Mouse (Mus musculus) spleen, adult 2 months (tissue): ENCODE data around the gene B4galnt4. TPM values are rescaled to one million over a fixed set of nuclear protein-coding genes. Genes with fewer than 3 reads are reported as not detected.
A peak's percentile ranks its signal among the peaks of the same experiment; 100 is the strongest.

Experiments used
- DNase-seq, 2 experiments: peaks; one replicate each; pipeline versions ENCODE4 v3.0.0 to v3.0.0-alpha.2; 2012 to 2021; ENCODE audit warnings: low spot score in 2 of 2, low read depth in 1 of 2
- H3K27ac ChIP-seq: fragments of 200-500 bp; 2 replicates; pipeline ENCODE4 v1.5.1; 2012; ENCODE audit warnings: low read length, inconsistent platforms; ENCODE audit not compliant: insufficient read depth
- H3K27me3 ChIP-seq: fragments of 200-500 bp; 2 replicates; pipeline ENCODE4 v1.6.1; 2012; ENCODE audit warnings: mild to moderate bottlenecking, moderate library complexity, low read length, inconsistent platforms; ENCODE audit not compliant: control insufficient read depth, insufficient read depth
- H3K36me3 ChIP-seq: fragments of 200-500 bp; 2 replicates; pipeline ENCODE4 v1.6.1; 2012; ENCODE audit warnings: mild to moderate bottlenecking, low read length, inconsistent platforms; ENCODE audit not compliant: control insufficient read depth, insufficient read depth
- H3K4me1 ChIP-seq: fragments of 200-500 bp; 2 replicates; pipeline ENCODE4 v1.6.1; 2011; ENCODE audit warnings: inconsistent platforms; ENCODE audit not compliant: control insufficient read depth, insufficient read depth, insufficient read length
- H3K4me3 ChIP-seq: fragments of 200-500 bp; 2 replicates; pipeline ENCODE4 v1.5.1; 2011; ENCODE audit warnings: mild to moderate bottlenecking, inconsistent platforms; ENCODE audit not compliant: insufficient read depth, insufficient read length; ENCODE audit errors: extremely low read depth
- CTCF ChIP-seq: fragments of 200-500 bp; IDR thresholded peaks from 2 replicates; pipeline ENCODE4 v1.5.1; 2011; ENCODE audit warnings: mild to moderate bottlenecking, inconsistent platforms; ENCODE audit not compliant: insufficient read depth, insufficient read length, insufficient replicate concordance; ENCODE audit errors: extremely low read depth
- POLR2A ChIP-seq: fragments of 200-500 bp; IDR thresholded peaks from 2 replicates; pipeline ENCODE4 v1.6.1; 2011; ENCODE audit warnings: low read depth, low read length, inconsistent platforms
- whole genome bisulfite sequencing: fragments of 180-500 bp; shearing (Covaris S2); methylation state at CpG from one replicate; pipeline ENCODE4 v1.1.7; 2018; 5-methylcytosine and 5-hydroxymethylcytosine counted together
- polyA plus RNA-seq: library from polyadenylated mRNA; depleted of rRNA; stranded (reverse); fragments of >200 nt; gene quantifications from 2 replicates; pipeline ENCODE4 v1.2.3, GENCODE M21; 2012

Gene B4galnt4
- polyA plus RNA-seq, 1 experiment = 0.79 TPM

GRCm38 (mm10) chr7:141090228-141090627, 29.3 kb downstream of the B4galnt4 start:
- no peak overlapping the region for H3K4me3 ChIP-seq
- peaks cover 16% of the 10 kb centered on the region for H3K36me3 ChIP-seq
- peaks cover 22% of the 10 kb centered on the region for H3K4me1 ChIP-seq
- H3K27ac ChIP-seq = no peak overlapping the region
- WGBS = 83% methylated on average over 8 of the region's 8 CpGs
- DNase-seq = no peak
- TF ChIP-seq CTCF (no peak), POLR2A (no peak)
- H3K27me3 ChIP-seq = no peaks in the 10 kb centered on the region

GRCm38 (mm10) chr7:141092051-141092735, 31.3 kb downstream of the B4galnt4 start:
- 36% methylated on average over 37 of the region's 37 CpGs for WGBS
- peaks cover 38% of the 10 kb centered on the region for H3K4me1 ChIP-seq
- H3K36me3 ChIP-seq = peaks cover 16% of the 10 kb centered on the region
- TF ChIP-seq POLR2A (no peak), CTCF (peak; percentile 72; the same call in 1 of the 2 replicates)
- peak; percentile 53 to 87 for DNase-seq
- no peak overlapping the region for H3K27ac ChIP-seq
- no peaks in the 10 kb centered on the region for H3K27me3 ChIP-seq
- H3K4me3 ChIP-seq = no peak overlapping the region

- TF ChIP-seq CTCF = no peak
- TF ChIP-seq POLR2A = no peak
- peaks cover 16% of the 10 kb centered on the region for H3K36me3 ChIP-seq
- WGBS = 90% methylated on average over 6 of the region's 6 CpGs
- no peaks in the 10 kb centered on the region for H3K27me3 ChIP-seq
- no peak for DNase-seq
- H3K27ac ChIP-seq = no peak overlapping the region
- H3K4me3 ChIP-seq = no peak overlapping the region
- H3K4me1 ChIP-seq = peaks cover 30% of the 10 kb centered on the region
Observed at GRCm38 (mm10) chr7:141093950-141094349, 33.0 kb downstream of the B4galnt4 start.

- Histone ChIP-seq H3K4me3 (no peak overlapping the region), H3K4me1 (peaks cover 29% of the 10 kb centered on the region), H3K36me3 (peaks cover 16% of the 10 kb centered on the region), H3K27ac (no peak overlapping the region), H3K27me3 (no peaks in the 10 kb centered on the region)
- WGBS = 57% methylated on average over 15 of the region's 15 CpGs
- DNase-seq = no peak
- TF ChIP-seq POLR2A (no peak), CTCF (no peak)
Observed at GRCm38 (mm10) chr7:141094487-141095205, 33.7 kb downstream of the B4galnt4 start.

- TF ChIP-seq CTCF (no peak), POLR2A (no peak)
- no peaks in the 10 kb centered on the region for H3K27me3 ChIP-seq
- peaks cover 36% of the 10 kb centered on the region for H3K4me1 ChIP-seq
- peak overlapping the region; percentile 93 for H3K27ac ChIP-seq
- peaks cover 10% of the 10 kb centered on the region for H3K36me3 ChIP-seq
- no peak for DNase-seq
- WGBS = 9% methylated on average over 6 of the region's 6 CpGs
- peak overlapping the region; percentile 68 for H3K4me3 ChIP-seq
Observed at GRCm38 (mm10) chr7:141096021-141096420, 35.1 kb downstream of the B4galnt4 start.

GRCm38 (mm10) chr7:141096649-141097056, 35.7 kb downstream of the B4galnt4 start:
- peak; percentile 78 to 90 for DNase-seq
- H3K27me3 ChIP-seq = no peaks in the 10 kb centered on the region
- H3K36me3 ChIP-seq = peaks cover 6% of the 10 kb centered on the region; the same call in 1 of the 2 replicates
- H3K27ac ChIP-seq = peak overlapping the region; percentile 93
- 1% methylated on average over 6 of the region's 6 CpGs for WGBS
- H3K4me3 ChIP-seq = peak overlapping the region; percentile 68
- peaks cover 36% of the 10 kb centered on the region for H3K4me1 ChIP-seq
- TF ChIP-seq POLR2A (no peak; the same call in 1 of the 2 replicates), CTCF (no peak)
